Mouse (Mus musculus): ENCODE measurements around the gene Abcg4.

GRCm38 (mm10) chr9:44306532-44306931, 18.1 kb upstream of the Abcg4 start:
- TF ChIP-seq CTCF (IDR thresholded peaks at IDR 0.05; ENCODE audit: control insufficient read depth, insufficient read depth, insufficient replicate concordance, low read depth, low read length), result no peak
- TF ChIP-seq POLR2A (IDR thresholded peaks at IDR 0.05; ENCODE audit: control insufficient read depth, low read depth, low read length), result no peak

All from testis, adult 2 months (tissue).